Mouse (Mus musculus): ENCODE results near the gene Gm3285. TPM values are rescaled to one million over a fixed set of nuclear protein-coding genes. Genes with fewer than 3 reads are reported as not detected.
A peak's percentile ranks its signal among the peaks of the same experiment; 100 is the strongest.

Gm3285 gene
- polyA plus RNA-seq, 1 experiment from 2014 or later = not detected

GRCm38 (mm10) chr10:77900126-77900525, 38.4 kb downstream of the Gm3285 start:
- DNase-seq (ENCODE audit: low spot score) = no peak

- DNase-seq (ENCODE audit: low spot score) = no peak
These were observed 39.4 kb downstream of the Gm3285 start for GRCm38 (mm10) chr10:77900903-77901818.

- DNase-seq (ENCODE audit: low spot score) = no peak
These were observed 40.1 kb downstream of the Gm3285 start for GRCm38 (mm10) chr10:77901871-77902210.

GRCm38 (mm10) chr10:77902211-77902893, 40.6 kb downstream of the Gm3285 start, which contains the start of gene Lrrc3:
Gene Lrrc3, minus strand, starts transcription at chr10:77902536.
- peak; percentile 13 for DNase-seq (ENCODE audit: low spot score)

GRCm38 (mm10) chr10:77902894-77903715, 41.3 kb downstream of the Gm3285 start:
- peak; percentile 21 for DNase-seq (ENCODE audit: low spot score)

Other genes starting within 250 kb of the Gm3285 start
- gene Ube2g2, start 239.7 kb upstream of the Gm3285 start, polyA plus RNA-seq (2015; fragmentation: Nextera tagmentation; extraction: Ambion mirVana) = 67.9 and 69.8 TPM in 2 replicates
- gene Tspear, start 175.4 kb upstream of the Gm3285 start, polyA plus RNA-seq (2015; fragmentation: Nextera tagmentation; extraction: Ambion mirVana) = 0.77 and 0.84 TPM in 2 replicates
- gene Gm19402, start 171.2 kb upstream of the Gm3285 start, polyA plus RNA-seq (2015; fragmentation: Nextera tagmentation; extraction: Ambion mirVana) = not detected in 2 replicates
- gene Gm9508, start 164.7 kb upstream of the Gm3285 start, polyA plus RNA-seq (2015; fragmentation: Nextera tagmentation; extraction: Ambion mirVana) = not detected in 2 replicates
- not detected in 2 replicates for gene Gm10272, start 155.3 kb upstream of the Gm3285 start, polyA plus RNA-seq (2015; fragmentation: Nextera tagmentation; extraction: Ambion mirVana)
- not detected in 2 replicates for gene Gm10024, start 150.5 kb upstream of the Gm3285 start, polyA plus RNA-seq (2015; fragmentation: Nextera tagmentation; extraction: Ambion mirVana)
- gene Gm10142, start 146.2 kb upstream of the Gm3285 start, polyA plus RNA-seq (2015; fragmentation: Nextera tagmentation; extraction: Ambion mirVana) = not detected in 2 replicates
- gene Krtap12-1, start 141.4 kb upstream of the Gm3285 start, polyA plus RNA-seq (2015; fragmentation: Nextera tagmentation; extraction: Ambion mirVana) = not detected in 2 replicates
- gene Gm10100, start 135.5 kb upstream of the Gm3285 start, polyA plus RNA-seq (2015; fragmentation: Nextera tagmentation; extraction: Ambion mirVana) = not detected in 2 replicates
- gene Gm18596, start 119.3 kb upstream of the Gm3285 start, polyA plus RNA-seq (2015; fragmentation: Nextera tagmentation; extraction: Ambion mirVana) = not detected in 2 replicates
- not detected in 2 replicates for gene Gm9736, start 110.6 kb upstream of the Gm3285 start, polyA plus RNA-seq (2015; fragmentation: Nextera tagmentation; extraction: Ambion mirVana)
- not detected in 2 replicates for gene Gm3233, start 102.3 kb upstream of the Gm3285 start, polyA plus RNA-seq (2015; fragmentation: Nextera tagmentation; extraction: Ambion mirVana)
- not detected in 2 replicates for gene Gm3238, start 90.7 kb upstream of the Gm3285 start, polyA plus RNA-seq (2015; fragmentation: Nextera tagmentation; extraction: Ambion mirVana)
- gene Gm7138, start 85.0 kb upstream of the Gm3285 start, polyA plus RNA-seq (2015; fragmentation: Nextera tagmentation; extraction: Ambion mirVana) = not detected in 2 replicates
- not detected in 2 replicates for gene Gm3250, start 79.4 kb upstream of the Gm3285 start, polyA plus RNA-seq (2015; fragmentation: Nextera tagmentation; extraction: Ambion mirVana)
- not detected in 2 replicates for gene Gm7137, start 73.8 kb upstream of the Gm3285 start, polyA plus RNA-seq (2015; fragmentation: Nextera tagmentation; extraction: Ambion mirVana)
- not detected in 2 replicates for gene Gm9639, start 66.9 kb upstream of the Gm3285 start, polyA plus RNA-seq (2015; fragmentation: Nextera tagmentation; extraction: Ambion mirVana)
- gene Gm19668, start 62.8 kb upstream of the Gm3285 start, polyA plus RNA-seq (2015; fragmentation: Nextera tagmentation; extraction: Ambion mirVana) = not detected in 2 replicates
- not detected in 2 replicates for gene Gm9507, start 50.1 kb upstream of the Gm3285 start, polyA plus RNA-seq (2015; fragmentation: Nextera tagmentation; extraction: Ambion mirVana)
- gene Gm2696, start 47.3 kb upstream of the Gm3285 start, polyA plus RNA-seq (2015; fragmentation: Nextera tagmentation; extraction: Ambion mirVana) = not detected in 2 replicates
- not detected in 2 replicates for gene Krtap10-4, start 34.9 kb upstream of the Gm3285 start, polyA plus RNA-seq (2015; fragmentation: Nextera tagmentation; extraction: Ambion mirVana)
- gene Krtap10-10, start 26.0 kb upstream of the Gm3285 start, polyA plus RNA-seq (2015; fragmentation: Nextera tagmentation; extraction: Ambion mirVana) = not detected in 2 replicates
- gene Gm36176, start 15.2 kb upstream of the Gm3285 start, polyA plus RNA-seq (2015; fragmentation: Nextera tagmentation; extraction: Ambion mirVana) = not detected in 2 replicates
- gene Gm10318, start 9.1 kb upstream of the Gm3285 start, polyA plus RNA-seq (2015; fragmentation: Nextera tagmentation; extraction: Ambion mirVana) = not detected in 2 replicates
- gene Lrrc3, start 40.6 kb downstream of the Gm3285 start, polyA plus RNA-seq (2015; fragmentation: Nextera tagmentation; extraction: Ambion mirVana) = 1.2 TPM in 2 replicates
- 18.1 and 21.8 TPM in 2 replicates for gene Trpm2, start 108.6 kb downstream of the Gm3285 start, polyA plus RNA-seq (2015; fragmentation: Nextera tagmentation; extraction: Ambion mirVana)
- 20.9 and 21.0 TPM in 2 replicates for gene 1810043G02Rik, start 116.5 kb downstream of the Gm3285 start, polyA plus RNA-seq (2015; fragmentation: Nextera tagmentation; extraction: Ambion mirVana)
- gene Pfkl, start 148.1 kb downstream of the Gm3285 start, polyA plus RNA-seq (2015; fragmentation: Nextera tagmentation; extraction: Ambion mirVana) = 41.1 and 45.5 TPM in 2 replicates
- 0.69 and 1.1 TPM in 2 replicates for gene Dnmt3l, start 180.0 kb downstream of the Gm3285 start, polyA plus RNA-seq (2015; fragmentation: Nextera tagmentation; extraction: Ambion mirVana)
- gene Aire, start 181.6 kb downstream of the Gm3285 start, polyA plus RNA-seq (2015; fragmentation: Nextera tagmentation; extraction: Ambion mirVana) = 8.8 and 10.1 TPM in 2 replicates
- gene Icosl, start 207.3 kb downstream of the Gm3285 start, polyA plus RNA-seq (2015; fragmentation: Nextera tagmentation; extraction: Ambion mirVana) = 6.2 and 6.7 TPM in 2 replicates

Measured in thymus, postnatal 0 days (tissue).